Mouse (Mus musculus) right cerebral cortex, postnatal 36 days (tissue): ENCODE results near the gene Zbed5.

ENCODE experiments used
- DNase-seq, 2 experiments: peaks; one replicate each; pipeline ENCODE4 v3.0.0; 2022; ENCODE audit warnings: low spot score in 2 of 2, mixed read lengths in 1 of 2

Zbed5 gene

GRCm38 (mm10) chr5:129952143-129952542 is 56.6 kb downstream of the Zbed5 start:
- no peak for DNase-seq
